Mouse (Mus musculus): ENCODE measurements at regions not wholly inside any gene's neighbourhood (a gene's known extent, or its start where the extent isn't known, plus 50 kb on each side); places are given as distances from the start of the nearest gene placed in this dataset.
"Not testable (repeated sequence)": the region's sequence is repeated elsewhere in the genome, so short reads cannot be mapped to it uniquely, and the experiment has no call there.

- no peaks in the 10 kb centered on the region for H3K4me1 ChIP-seq (ENCODE audit: control insufficient read depth, insufficient read depth, low read length)
- H3K27ac ChIP-seq (replicated peaks; ENCODE audit: low read depth, low read length): no peak overlapping the region
- no peaks in the 10 kb centered on the region for H3K36me3 ChIP-seq (ENCODE audit: control insufficient read depth, insufficient read depth, low read length)
- TF ChIP-seq POLR2A (IDR thresholded peaks at IDR 0.05; ENCODE audit: borderline replicate concordance, extremely low read depth, insufficient read depth, insufficient read length): no peak
- ATAC-seq (ENCODE audit: low FRiP score, low read depth) (no peak), DNase-seq (ENCODE audit: low spot score) (no peak)
- H3K27me3 ChIP-seq (ENCODE audit: control insufficient read depth, insufficient read depth, low read length): no peaks in the 10 kb centered on the region
- no peak overlapping the region for H3K9ac ChIP-seq (ENCODE audit: low read depth, low read length, severe bottlenecking)
- H3K4me3 ChIP-seq (replicated peaks; ENCODE audit: low read length): no peak overlapping the region
- no peaks in the 10 kb centered on the region for H3K9me3 ChIP-seq (ENCODE audit: control insufficient read depth, low read length)
- H3K4me2 ChIP-seq (replicated peaks; ENCODE audit: low read depth, low read length, severe bottlenecking): no peak overlapping the region
- WGBS: 91% methylated on average over 3 of the region's 3 CpGs
Measured at GRCm38 (mm10) chr8:8960221-8960620, 269.9 kb upstream of the Arglu1 start.

GRCm38 (mm10) chr8:8959787-8960093 lies 269.4 kb upstream of the Arglu1 start:
- Histone ChIP-seq H3K27me3 (ENCODE audit: control insufficient read depth, insufficient read depth, low read length) (no peaks in the 10 kb centered on the region), H3K4me2 (replicated peaks; ENCODE audit: low read depth, low read length, severe bottlenecking) (no peak overlapping the region), H3K36me3 (ENCODE audit: control insufficient read depth, insufficient read depth, low read length) (no peaks in the 10 kb centered on the region), H3K9ac (ENCODE audit: low read depth, low read length, severe bottlenecking) (no peak overlapping the region), H3K27ac (replicated peaks; ENCODE audit: low read depth, low read length) (no peak overlapping the region), H3K4me3 (replicated peaks; ENCODE audit: low read length) (no peak overlapping the region), H3K4me1 (ENCODE audit: control insufficient read depth, insufficient read depth, low read length) (no peaks in the 10 kb centered on the region), H3K9me3 (ENCODE audit: control insufficient read depth, low read length) (no peaks in the 10 kb centered on the region)
- DNase-seq (ENCODE audit: low spot score) (no peak), ATAC-seq (ENCODE audit: low FRiP score, low read depth) (no peak)
- WGBS: 53% methylated on average over 1 of the region's 1 CpGs
- no peak for TF ChIP-seq POLR2A (IDR thresholded peaks at IDR 0.05; ENCODE audit: borderline replicate concordance, extremely low read depth, insufficient read depth, insufficient read length)

DNA sequence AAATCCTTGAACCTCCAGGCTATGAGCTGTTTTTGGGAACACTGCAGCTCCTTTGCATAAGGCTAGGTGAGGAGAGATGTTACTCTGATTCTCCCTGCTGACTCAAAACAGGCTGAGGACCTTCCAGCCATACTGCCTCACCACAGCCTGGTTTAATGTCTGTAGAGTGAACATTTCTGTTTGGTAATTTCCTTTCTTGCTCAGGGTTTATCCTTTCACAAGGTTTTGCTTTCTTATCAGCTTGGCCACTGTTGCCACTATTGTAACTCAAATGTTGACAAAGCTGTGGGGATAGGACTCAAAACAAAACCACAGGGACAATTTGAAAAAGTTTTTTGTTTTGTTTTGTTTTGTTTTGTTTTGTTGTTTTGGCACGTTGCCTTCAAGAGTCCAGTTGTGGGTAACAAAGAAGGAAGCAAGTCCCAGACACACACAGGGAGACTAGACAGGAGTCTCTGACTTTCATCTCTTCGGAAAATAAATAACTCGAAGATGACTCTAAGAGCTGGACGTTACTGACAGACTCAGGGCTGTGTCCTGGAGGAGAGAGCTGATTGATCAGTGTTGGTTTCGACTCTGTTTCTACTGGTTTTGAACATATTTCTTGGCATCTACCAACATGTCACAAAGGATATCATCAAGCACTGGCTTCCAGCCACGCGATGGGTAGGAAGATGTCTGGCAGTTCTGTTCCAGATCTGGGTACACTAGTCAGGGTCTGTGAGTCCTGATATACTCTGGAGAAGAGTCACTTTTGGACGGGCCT lies 268.9 kb upstream of the Arglu1 start:
- TF ChIP-seq POLR2A (IDR thresholded peaks at IDR 0.05; ENCODE audit: borderline replicate concordance, extremely low read depth, insufficient read depth, insufficient read length): no peak
- 80% methylated on average over 8 of the region's 8 CpGs for WGBS
- DNase-seq (ENCODE audit: low spot score) (no peak), ATAC-seq (ENCODE audit: low FRiP score, low read depth) (no peak)
- Histone ChIP-seq H3K4me1 (ENCODE audit: control insufficient read depth, insufficient read depth, low read length) (no peaks in the 10 kb centered on the region), H3K4me2 (replicated peaks; ENCODE audit: low read depth, low read length, severe bottlenecking) (no peak overlapping the region), H3K9me3 (ENCODE audit: control insufficient read depth, low read length) (peaks cover 4% of the 10 kb centered on the region; the same call in 1 of the 2 replicates), H3K36me3 (ENCODE audit: control insufficient read depth, insufficient read depth, low read length) (no peaks in the 10 kb centered on the region), H3K4me3 (replicated peaks; ENCODE audit: low read length) (no peak overlapping the region), H3K27me3 (ENCODE audit: control insufficient read depth, insufficient read depth, low read length) (no peaks in the 10 kb centered on the region), H3K27ac (replicated peaks; ENCODE audit: low read depth, low read length) (no peak overlapping the region), H3K9ac (ENCODE audit: low read depth, low read length, severe bottlenecking) (no peak overlapping the region)

- H3K4me3 ChIP-seq (replicated peaks; ENCODE audit: low read length); H3K4me1 ChIP-seq (ENCODE audit: control insufficient read depth, insufficient read depth, low read length); H3K27me3 ChIP-seq (ENCODE audit: control insufficient read depth, insufficient read depth, low read length); H3K27ac ChIP-seq (replicated peaks; ENCODE audit: low read depth, low read length); ATAC-seq (ENCODE audit: low FRiP score, low read depth); H3K9ac ChIP-seq (ENCODE audit: low read depth, low read length, severe bottlenecking); H3K9me3 ChIP-seq (ENCODE audit: control insufficient read depth, low read length); H3K4me2 ChIP-seq (replicated peaks; ENCODE audit: low read depth, low read length, severe bottlenecking); DNase-seq (ENCODE audit: low spot score); H3K36me3 ChIP-seq (ENCODE audit: control insufficient read depth, insufficient read depth, low read length): not testable (repeated sequence)
- 71% methylated on average over 8 of the region's 8 CpGs for WGBS
Measured at GRCm38 (mm10) chr8:8958140-8958539, 267.8 kb upstream of the Arglu1 start.

DNA sequence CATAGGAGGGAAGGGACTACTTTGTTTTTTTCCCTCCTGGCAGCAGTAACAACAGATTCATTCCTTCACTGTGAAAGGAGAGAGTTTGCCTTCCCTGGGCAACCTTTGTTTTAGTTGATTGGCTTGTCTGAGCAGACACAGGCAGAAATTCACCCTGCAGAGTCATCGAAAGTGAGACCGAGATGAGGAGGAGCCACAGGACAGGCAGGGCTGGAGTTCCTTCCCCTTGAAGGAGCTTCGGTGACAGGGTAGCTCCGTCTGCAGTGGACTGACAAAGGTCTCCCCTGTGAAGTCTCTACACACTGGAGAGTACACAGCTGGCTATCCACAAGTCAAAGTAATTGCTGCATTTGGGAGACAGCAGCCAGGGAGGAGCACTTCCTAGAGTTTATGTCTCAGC lies 261.9 kb upstream of the Arglu1 start:
- DNase-seq (ENCODE audit: low spot score): no peak

More for the DNA sequence above, 261.9 kb upstream of the Arglu1 start:
- 53% methylated on average over 4 of the region's 4 CpGs for WGBS
- no peak overlapping the region for H3K4me2 ChIP-seq (replicated peaks; ENCODE audit: low read depth, low read length, severe bottlenecking)
- no peak overlapping the region for H3K4me3 ChIP-seq (replicated peaks; ENCODE audit: low read length)
- no peaks in the 10 kb centered on the region for H3K4me1 ChIP-seq (ENCODE audit: control insufficient read depth, insufficient read depth, low read length)
- H3K27me3 ChIP-seq (ENCODE audit: control insufficient read depth, insufficient read depth, low read length): no peaks in the 10 kb centered on the region
- ATAC-seq (ENCODE audit: low FRiP score, low read depth): no peak
- H3K27ac ChIP-seq (replicated peaks; ENCODE audit: low read depth, low read length): no peak overlapping the region
- H3K9ac ChIP-seq (ENCODE audit: low read depth, low read length, severe bottlenecking): no peak overlapping the region
- TF ChIP-seq POLR2A (IDR thresholded peaks at IDR 0.05; ENCODE audit: borderline replicate concordance, extremely low read depth, insufficient read depth, insufficient read length): no peak
- no peaks in the 10 kb centered on the region for H3K36me3 ChIP-seq (ENCODE audit: control insufficient read depth, insufficient read depth, low read length)
- peaks cover 6% of the 10 kb centered on the region; the same call in 1 of the 2 replicates for H3K9me3 ChIP-seq (ENCODE audit: control insufficient read depth, low read length)

Measured in limb, embryonic 14.5 days (tissue).